Mouse (Mus musculus) layer of hippocampus, postnatal 10 days (tissue): ENCODE measurements around the gene Ccdc28b. TPM values are rescaled to one million over a fixed set of nuclear protein-coding genes. Genes with fewer than 3 reads are reported as not detected.

Source experiments
- DNase-seq, 2 experiments: peaks; one replicate each; pipeline ENCODE4 v3.0.0; 2021; ENCODE audit warnings: low spot score in 2 of 2
- total RNA-seq, 2 experiments: library from RNA; stranded (reverse); gene quantifications; 2 replicates each; pipeline ENCODE4 v1.2.3; 2021

The Ccdc28b gene
- total RNA-seq, 2 experiments from 2014 or later, result 123 to 140 TPM

GRCm38 (mm10) chr4:129586943-129587342 is 36.8 kb downstream of the Ccdc28b start:
- no peak for DNase-seq

DNA sequence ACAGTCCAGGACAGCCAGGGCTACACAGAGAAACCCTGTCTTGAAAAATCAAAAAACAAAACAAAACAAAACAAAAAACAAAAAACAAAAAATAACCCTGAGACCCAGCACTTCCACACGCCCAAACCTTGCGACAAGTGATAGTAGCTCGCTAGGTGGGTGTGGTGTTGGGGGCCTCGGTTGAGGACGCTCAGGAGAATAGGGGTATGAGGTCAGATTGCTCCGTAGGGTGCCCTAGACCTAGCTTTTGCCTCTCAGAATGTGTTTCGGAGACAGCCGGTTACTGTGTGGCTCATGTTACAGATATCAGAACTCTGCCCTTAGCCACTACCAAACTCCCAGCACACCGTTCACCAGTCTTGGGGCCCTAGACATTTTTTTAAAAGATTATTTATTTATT is 38.0 kb downstream of the Ccdc28b start:
- no peak for DNase-seq

DNA sequence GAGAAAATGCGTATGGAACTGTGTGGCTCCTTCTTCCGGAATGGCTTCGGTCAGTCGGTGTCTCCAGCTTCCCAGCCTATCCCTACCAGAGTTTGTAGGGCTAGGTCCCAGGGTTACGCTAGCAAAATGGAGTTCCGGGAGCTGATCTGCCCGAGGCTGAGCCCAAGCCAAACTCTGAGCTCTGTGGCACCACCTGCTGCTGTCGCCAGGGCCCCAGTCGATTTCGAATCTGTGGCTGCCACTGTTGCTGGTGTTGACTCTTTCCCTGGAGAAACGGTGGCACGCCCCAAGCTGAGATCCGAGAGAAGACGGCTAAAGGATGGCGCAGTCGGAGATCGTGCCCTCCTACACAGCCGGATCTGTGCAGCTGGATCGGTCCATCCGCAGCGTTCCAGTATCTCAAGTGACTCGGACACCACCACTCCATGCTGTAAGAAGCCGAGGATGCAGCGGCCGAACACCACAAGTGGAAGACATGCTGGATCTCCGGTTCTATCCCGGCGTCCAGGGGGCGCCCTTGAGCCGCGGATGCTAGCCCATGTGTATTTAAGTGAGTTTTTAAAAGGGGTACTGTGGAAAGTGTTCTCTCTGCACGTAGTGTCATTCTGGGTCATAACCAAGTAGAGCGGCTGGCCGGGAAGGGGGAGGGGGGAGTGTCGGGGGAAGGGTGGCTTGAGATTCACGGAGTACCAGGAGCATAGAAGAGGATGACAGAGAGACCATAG is 38.7 kb downstream of the Ccdc28b start:
- DNase-seq, result peak; percentile 85 to 89

GRCm38 (mm10) chr4:129584370-129584769 is 39.4 kb downstream of the Ccdc28b start:
- DNase-seq, result no peak

DNA sequence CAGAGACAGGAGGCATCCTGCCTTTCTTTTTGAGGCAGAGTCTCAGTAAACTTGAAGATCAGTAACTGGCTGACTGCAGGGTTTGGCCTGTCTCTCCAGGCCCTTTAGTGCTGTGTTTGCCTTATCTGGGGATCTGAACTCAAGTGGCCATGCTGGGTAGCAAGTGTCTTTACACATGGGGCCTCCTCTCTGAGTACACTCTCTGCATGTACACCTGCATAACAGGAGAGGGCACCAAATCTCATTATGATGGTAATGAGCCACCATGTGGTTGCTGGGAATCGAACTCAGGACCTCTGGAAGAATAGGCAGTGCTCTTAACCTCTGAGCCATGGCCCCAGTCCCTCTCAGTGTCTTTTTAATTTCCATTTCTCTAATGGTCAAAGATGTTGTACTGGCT is 41.5 kb downstream of the Ccdc28b start:
- no peak for DNase-seq

DNA sequence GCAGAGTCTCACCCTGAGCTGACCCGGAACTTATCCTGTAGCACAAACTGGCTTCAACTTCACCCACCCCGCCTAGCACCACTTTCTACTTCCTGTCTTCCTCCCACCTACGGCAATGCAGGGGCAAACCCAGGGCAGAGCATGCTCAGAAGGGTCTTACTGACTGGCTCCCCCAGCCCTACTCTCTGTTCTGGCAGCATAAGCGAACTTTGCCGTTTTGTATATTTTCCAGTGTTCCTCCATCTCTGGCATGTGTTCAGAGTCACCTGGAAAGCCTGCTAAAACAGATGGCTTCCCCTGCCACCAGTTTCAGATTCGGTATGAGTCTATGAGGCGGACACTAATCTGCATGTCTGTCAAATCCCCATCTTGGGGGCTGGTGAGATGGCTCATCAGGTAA is 43.4 kb downstream of the Ccdc28b start:
- no peak for DNase-seq

- DNase-seq, result no peak
Measured at GRCm38 (mm10) chr4:129578466-129578865, 45.3 kb downstream of the Ccdc28b start, which contains the start of gene Fam167b. Gene Fam167b, minus strand, starts transcription at chr4:129578549.

- no peak for DNase-seq
Measured at GRCm38 (mm10) chr4:129577688-129578087, 46.1 kb downstream of the Ccdc28b start.

- peak; percentile 77 to 78 for DNase-seq
Measured at GRCm38 (mm10) chr4:129576863-129577491, 46.8 kb downstream of the Ccdc28b start.

DNA sequence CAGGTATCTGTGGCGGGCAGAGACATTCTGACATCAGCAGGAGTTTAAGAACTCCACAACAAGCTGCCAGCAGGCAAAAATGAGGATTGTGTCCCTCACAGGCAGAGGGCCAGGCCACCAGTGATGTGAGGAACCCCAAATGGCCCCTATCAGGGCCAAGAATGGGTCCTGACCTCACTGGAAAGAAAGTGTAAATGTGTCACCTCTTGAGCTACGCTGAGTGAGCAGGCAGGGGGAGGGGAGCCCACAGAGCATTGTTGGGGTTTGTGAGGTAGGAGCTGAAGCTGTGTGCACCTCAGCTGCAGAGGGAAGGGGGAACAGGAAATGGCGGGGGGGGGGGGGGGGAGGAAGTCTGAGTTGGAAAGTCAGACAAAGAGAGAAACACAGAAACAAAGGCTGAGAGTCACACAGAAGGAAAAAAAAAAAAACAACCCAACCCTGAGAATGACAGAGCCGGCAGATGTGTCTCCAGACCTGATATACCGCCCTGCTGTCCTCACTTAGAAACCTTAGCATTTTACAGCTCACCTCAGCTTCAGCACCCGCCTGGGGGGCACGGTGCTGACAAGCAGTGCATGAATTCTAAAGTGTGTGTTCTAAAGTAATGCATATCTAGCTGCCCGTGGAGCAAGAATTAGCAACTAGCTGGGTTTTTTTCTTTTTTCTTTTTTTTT is 48.4 kb downstream of the Ccdc28b start:
- DNase-seq, result no peak

DNA sequence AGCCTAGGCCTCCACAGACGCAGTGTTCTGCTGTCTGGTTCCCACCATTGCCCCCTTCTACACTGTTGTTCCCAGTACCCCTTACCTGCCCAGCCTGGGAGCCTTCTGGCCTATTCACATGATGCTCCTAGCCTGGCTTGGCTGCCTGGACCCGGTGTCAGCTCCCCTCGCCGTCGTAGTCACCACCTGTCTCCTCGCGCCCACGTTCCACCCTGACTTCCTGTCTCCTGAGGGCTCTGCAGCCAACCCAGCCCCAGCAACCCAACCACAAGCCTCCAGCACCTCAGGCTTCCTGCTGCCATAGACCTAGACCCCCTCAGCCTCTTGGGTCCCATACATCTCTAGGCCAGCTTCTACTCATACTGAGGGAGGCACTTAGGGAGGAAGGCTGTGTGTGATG is 50.3 kb downstream of the Ccdc28b start, which contains the start of gene Lck:
Gene Lck (minus strand): TSS at position 212 of the 400 bp plus-strand sequence.
- DNase-seq, result no peak

DNA sequence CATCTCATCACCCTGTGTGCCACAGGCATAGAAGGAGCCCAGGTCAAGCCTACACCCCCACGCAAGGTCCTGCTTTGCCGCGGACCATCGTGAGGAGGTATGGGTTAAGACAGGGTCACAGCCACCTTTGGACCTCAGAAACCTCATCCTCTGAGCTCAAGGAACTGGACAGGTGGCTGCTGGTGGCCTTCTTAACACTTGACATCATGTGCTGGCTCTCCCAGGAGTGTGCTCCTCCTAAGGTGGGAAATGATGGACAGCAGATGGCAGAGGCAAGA is 50.7 kb downstream of the Ccdc28b start:
- DNase-seq, result no peak

DNA sequence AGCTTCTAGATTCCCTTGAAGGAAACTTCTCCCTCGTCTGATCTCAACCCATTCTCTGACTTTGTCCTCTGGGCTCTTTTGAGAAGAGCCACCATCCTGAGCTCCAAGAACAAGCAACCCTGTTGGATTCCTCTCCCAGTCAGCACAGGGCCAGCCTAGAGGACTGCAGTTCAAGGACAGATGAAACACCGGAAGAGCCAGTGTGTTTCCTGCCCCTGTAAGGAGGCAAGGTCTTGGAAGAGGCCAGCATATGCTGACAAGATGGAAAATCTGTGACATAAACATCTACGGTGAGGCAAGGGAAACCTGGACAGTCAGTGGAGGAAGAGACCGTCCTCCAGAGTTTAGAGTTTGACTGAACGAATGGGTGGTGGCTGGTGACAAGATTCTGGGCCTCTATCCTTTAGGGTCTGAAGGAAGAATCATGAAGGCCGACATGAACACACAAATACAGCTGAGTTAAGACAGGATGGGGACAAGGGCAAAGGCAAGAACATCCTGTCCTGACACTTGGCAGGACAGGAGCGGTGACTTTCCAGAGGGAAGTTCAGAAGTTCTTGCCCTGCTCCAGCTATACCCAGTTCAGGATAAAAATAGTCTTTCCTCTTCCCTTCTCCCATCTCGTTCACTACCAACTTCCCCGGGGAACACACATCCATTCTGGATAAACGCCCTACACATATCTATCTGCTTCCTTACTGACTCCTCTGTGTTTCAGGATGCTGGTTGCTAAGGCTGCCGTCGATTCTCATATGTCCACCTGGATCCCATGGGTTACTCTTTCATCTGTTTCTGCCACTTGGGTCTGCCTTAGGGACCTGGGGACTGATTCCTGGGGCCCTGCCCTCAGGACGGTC is 51.3 kb downstream of the Ccdc28b start:
- DNase-seq, result no peak

- DNase-seq, result no peak
Measured at GRCm38 (mm10) chr4:129571551-129572084, 52.1 kb downstream of the Ccdc28b start.

GRCm38 (mm10) chr4:129570028-129570427 is 53.7 kb downstream of the Ccdc28b start:
- no peak for DNase-seq

Other genes starting within 250 kb of the Ccdc28b start
- gene Zbtb8a, start 245.8 kb downstream of the Ccdc28b start, total RNA-seq, result 1 to 10 TPM; 7.8 to 8.0 TPM
- 1 to 10 TPM; 4.4 to 5.1 TPM for gene Zbtb8b, start 183.1 kb downstream of the Ccdc28b start, total RNA-seq
- gene Bsdc1, start 162.4 kb downstream of the Ccdc28b start, total RNA-seq, result 10 to 100 TPM; 41.4 to 46.9 TPM
- gene Tssk3, start 132.9 kb downstream of the Ccdc28b start, total RNA-seq, result under 1 TPM; 0.37 to 0.51 TPM
- gene Fam229a, start 132.8 kb downstream of the Ccdc28b start, total RNA-seq, result 1 to 10 TPM; 1.0 to 2.0 TPM
- gene Marcksl1, start 110.4 kb downstream of the Ccdc28b start, total RNA-seq, result 100 to 1,000 TPM; 713 to 734 TPM
- gene Hdac1, start 81.2 kb downstream of the Ccdc28b start, total RNA-seq, result 10 to 100 TPM; 40.5 to 40.9 TPM
- 1 to 10 TPM; 9.1 to 9.3 TPM for gene Lck, start 50.3 kb downstream of the Ccdc28b start, total RNA-seq
- not detected for gene Fam167b, start 45.4 kb downstream of the Ccdc28b start, total RNA-seq
- 100 to 1,000 TPM; 136 to 140 TPM for gene Eif3i, start 23.3 kb downstream of the Ccdc28b start, total RNA-seq
- 10 to 100 TPM; 95.6 to 99.1 TPM for gene Tmem234, start 23.3 kb downstream of the Ccdc28b start, total RNA-seq
- 1 to 10 TPM; 3.1 to 5.3 TPM for gene Dcdc2b, start 9.7 kb downstream of the Ccdc28b start, total RNA-seq
- 10 to 100 TPM; 27.5 to 27.6 TPM for gene Iqcc, start 4.8 kb downstream of the Ccdc28b start, total RNA-seq
- gene Txlna, start 17.1 kb upstream of the Ccdc28b start, total RNA-seq, result 10 to 100 TPM; 41.4 to 46.8 TPM
- 10 to 100 TPM; 74.7 to 90.0 TPM for gene Kpna6, start 48.8 kb upstream of the Ccdc28b start, total RNA-seq
- gene Tmem39b, start 72.9 kb upstream of the Ccdc28b start, total RNA-seq, result 10 to 100 TPM; 13.0 to 13.1 TPM
- gene Khdrbs1, start 118.4 kb upstream of the Ccdc28b start, total RNA-seq, result 100 to 1,000 TPM in 1 of 2 experiments, 10 to 100 TPM in 1; 99.3 to 108 TPM
- gene Ptp4a2, start 187.3 kb upstream of the Ccdc28b start, total RNA-seq, result 100 to 1,000 TPM; 125 to 136 TPM